Mouse (Mus musculus) gastrocnemius, postnatal 14 days (tissue): ENCODE data around the gene Zbtb20. TPM values are rescaled to one million over a fixed set of nuclear protein-coding genes. Genes with fewer than 3 reads are reported as not detected.

Source experiments
- DNase-seq: peaks from one replicate; pipeline ENCODE4 v3.0.0; 2021; ENCODE audit warnings: mixed read lengths
- intact Hi-C: fragments of 180-260 bp; cut with DNase I; formaldehyde crosslinking; loops from one replicate; pipeline ENCODE4 v1.15.1; 2025; ENCODE audit warnings: low total_unique reads
- total RNA-seq, 2 experiments: library from RNA; stranded (reverse); gene quantifications; 2 replicates each; pipeline ENCODE4 v1.2.3; 2021

The Zbtb20 gene
- total RNA-seq, 2 experiments from 2014 or later = 103 to 113 TPM

- DNase-seq = no peak
- intact Hi-C loops = no loop called here
These were observed 770.2 kb downstream of the Zbtb20 start for GRCm38 (mm10) chr16:43645879-43646278.

- no peak for DNase-seq
- intact Hi-C loops = no loop called here
These were observed 771.3 kb downstream of the Zbtb20 start for GRCm38 (mm10) chr16:43646943-43647342.

GRCm38 (mm10) chr16:43647641-43648040, 772.0 kb downstream of the Zbtb20 start:
- intact Hi-C loops = no loop called here
- DNase-seq = no peak

DNA sequence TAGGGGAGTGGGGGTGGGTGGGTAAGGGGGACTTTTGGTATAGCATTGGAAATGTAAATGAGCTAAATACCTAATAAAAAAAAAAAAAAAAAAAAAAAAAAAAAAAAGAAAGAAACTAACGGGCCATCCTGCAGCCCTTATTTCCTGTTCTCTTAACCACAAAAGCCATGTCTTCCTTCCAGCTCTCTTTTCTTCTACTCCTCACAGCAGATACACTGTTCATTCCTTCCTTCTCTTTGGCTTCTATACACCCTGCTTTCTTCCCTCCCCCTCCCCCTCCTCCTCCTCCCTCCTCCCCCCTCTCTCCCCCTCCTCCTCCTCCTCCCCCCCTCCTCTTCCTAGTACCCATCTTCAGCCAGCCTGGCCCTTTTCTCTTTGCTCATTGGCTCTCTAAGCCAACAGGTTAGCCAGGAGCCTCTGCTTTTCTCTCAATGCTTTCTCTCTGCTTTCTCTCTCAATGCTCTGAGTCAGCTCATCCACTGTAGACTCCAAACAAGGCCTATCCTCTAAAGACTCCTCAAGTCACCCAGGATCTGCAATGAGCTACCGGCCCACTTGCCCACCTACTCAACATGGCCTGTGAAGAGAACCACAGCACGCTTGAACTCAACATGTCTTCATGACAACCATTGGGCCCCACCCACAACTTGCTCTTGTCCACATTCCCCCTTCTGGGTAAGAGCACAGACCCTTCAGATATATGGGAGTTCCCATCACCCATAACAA, 774.8 kb downstream of the Zbtb20 start:
- DNase-seq = no peak
- intact Hi-C loops = no loop called here

- DNase-seq = no peak
- intact Hi-C loops = no loop called here
These were observed 777.6 kb downstream of the Zbtb20 start for GRCm38 (mm10) chr16:43653288-43653687.

GRCm38 (mm10) chr16:43654269-43654668, 778.6 kb downstream of the Zbtb20 start:
- intact Hi-C loops = no loop called here
- no peak for DNase-seq

- intact Hi-C loops = no loop called here
- DNase-seq = no peak
These were observed 779.6 kb downstream of the Zbtb20 start for GRCm38 (mm10) chr16:43655183-43655787.

DNA sequence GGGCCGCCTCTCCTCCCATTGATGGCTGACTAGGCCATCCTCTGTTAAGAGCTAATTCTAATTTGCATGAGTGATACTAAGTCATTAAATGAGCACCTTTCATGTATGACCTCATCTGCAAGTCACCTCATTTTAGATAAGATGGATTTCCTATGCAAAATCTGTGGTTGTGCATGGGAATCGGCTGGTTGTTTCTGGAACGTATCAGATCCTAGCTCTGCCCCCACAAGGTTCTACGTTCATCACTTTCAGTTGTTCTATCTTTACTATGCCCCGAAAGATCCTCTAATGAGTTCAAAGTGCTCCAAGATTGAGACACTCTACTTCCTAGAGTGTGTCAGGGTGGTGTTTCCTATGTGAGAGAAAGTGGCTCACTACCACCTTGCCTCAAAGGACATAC, 785.9 kb downstream of the Zbtb20 start:
- intact Hi-C loops = no loop called here

GRCm38 (mm10) chr16:43662124-43663004, 786.7 kb downstream of the Zbtb20 start:
- intact Hi-C loops = no loop called here

More for the DNA sequence above, 785.9 kb downstream of the Zbtb20 start:
- DNase-seq = no peak

GRCm38 (mm10) chr16:43663978-43664579, 788.4 kb downstream of the Zbtb20 start, which contains the start of gene Tigit:
TSS of gene Tigit (minus strand) at chr16:43664146.
- intact Hi-C loops = no loop called here
- DNase-seq = no peak

More at GRCm38 (mm10) chr16:43662124-43663004, 786.7 kb downstream of the Zbtb20 start:
- no peak for DNase-seq

GRCm38 (mm10) chr16:43664861-43665260, 789.2 kb downstream of the Zbtb20 start:
- intact Hi-C loops = no loop called here
- DNase-seq = no peak

DNA sequence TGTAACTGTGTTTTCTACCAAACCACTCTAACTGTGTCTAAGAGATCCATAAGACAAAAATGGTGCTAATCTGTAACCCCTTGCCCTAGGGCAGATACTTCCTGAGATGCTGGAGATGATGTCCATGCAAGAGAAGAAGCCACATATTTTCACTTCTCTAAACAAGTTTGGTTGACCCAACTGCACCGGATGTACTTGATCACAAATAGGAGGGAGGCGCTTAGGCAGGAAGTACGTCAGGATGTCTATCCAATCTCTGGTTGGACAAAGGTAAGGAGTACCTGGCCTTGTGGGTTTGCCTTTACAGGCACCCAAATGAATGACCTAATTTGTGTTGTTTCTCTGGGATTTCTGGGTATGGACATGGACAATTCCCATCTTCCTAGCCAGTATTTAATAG, 792.6 kb downstream of the Zbtb20 start:
- intact Hi-C loops = no loop called here
- DNase-seq = no peak

DNA sequence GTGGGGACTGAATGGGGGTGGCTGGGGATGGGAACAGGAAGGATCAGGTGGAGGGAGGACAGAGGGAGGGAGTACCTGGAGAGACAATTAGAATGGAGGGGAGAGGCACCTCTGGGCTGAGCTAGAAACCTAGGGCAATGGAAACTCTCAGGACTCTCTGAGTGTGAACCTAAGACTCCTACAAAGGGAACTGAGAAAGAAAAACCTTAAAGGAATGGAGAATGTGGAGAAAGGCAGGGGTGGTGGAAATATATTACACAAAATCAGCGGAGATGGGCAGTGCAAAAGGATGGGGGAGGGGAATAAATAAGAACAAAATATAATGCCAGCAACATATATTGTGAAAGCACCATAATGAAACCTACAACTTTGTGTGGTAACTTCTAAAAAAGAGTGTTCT, 796.3 kb downstream of the Zbtb20 start:
- intact Hi-C loops = no loop called here
- DNase-seq = no peak

DNA sequence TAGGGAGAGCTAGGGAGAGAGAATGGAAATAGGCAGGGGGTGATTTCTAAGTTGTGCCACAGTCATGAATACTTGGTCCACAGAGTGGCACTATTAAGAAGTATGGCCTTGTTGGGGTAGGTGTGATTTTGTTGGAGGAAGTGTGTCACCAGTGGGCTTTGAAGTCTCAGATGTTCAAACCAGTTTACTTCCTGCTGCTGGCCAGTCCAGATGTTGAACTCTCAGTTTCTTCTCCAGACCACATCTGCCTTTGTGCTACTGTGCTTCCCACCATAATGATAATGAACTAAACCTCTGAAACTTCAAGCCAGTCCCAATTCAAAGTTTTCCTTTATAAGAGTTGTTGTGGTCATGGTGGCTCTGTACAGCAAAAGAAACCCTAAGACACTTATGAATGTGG, 797.0 kb downstream of the Zbtb20 start:
- no peak for DNase-seq
- intact Hi-C loops = no loop called here

DNA sequence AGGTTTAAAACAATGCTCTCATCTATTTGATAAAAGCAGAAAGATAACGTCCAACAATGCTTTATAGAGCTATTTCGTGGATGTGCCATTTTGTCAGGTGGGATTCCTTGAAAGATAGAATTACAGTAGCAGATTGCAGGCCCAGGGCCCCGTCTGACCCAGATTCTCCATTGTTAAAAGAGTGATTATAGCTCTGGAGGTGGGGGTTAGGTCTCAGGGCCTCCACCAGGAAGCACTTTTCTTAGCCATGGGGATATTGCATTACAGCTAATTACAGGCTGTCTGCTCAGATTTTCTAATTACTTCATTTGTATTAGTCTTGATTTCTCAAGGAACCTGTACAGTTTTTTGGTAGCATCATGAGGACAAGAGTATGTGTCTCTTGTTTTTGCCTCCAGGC, 798.7 kb downstream of the Zbtb20 start:
- no peak for DNase-seq
- intact Hi-C loops = no loop called here

DNA sequence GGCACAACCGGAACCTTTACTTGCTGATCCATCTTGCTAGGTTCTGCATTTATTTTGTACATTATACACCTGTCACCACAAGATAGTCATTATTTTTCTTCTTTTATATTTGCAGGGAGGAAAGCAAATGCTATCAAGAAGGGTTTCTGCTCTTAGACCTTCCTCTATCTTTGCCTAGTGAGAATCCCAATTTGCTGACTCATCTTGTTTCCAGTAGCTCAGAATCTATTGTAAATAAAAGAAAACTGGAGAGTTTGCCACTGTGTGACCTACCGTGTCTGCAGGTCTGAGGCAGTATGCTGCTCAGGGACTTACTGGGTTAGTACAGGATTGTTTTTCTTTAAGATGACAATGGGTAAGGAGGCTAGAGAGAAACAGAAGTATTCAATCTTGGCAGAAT, 812.3 kb downstream of the Zbtb20 start:
- intact Hi-C loops = no loop called here
- no peak for DNase-seq

GRCm38 (mm10) chr16:43690211-43690690, 814.6 kb downstream of the Zbtb20 start:
- no peak for DNase-seq
- intact Hi-C loops = no loop called here

GRCm38 (mm10) chr16:43690912-43691311, 815.2 kb downstream of the Zbtb20 start:
- intact Hi-C loops = no loop called here
- no peak for DNase-seq

DNA sequence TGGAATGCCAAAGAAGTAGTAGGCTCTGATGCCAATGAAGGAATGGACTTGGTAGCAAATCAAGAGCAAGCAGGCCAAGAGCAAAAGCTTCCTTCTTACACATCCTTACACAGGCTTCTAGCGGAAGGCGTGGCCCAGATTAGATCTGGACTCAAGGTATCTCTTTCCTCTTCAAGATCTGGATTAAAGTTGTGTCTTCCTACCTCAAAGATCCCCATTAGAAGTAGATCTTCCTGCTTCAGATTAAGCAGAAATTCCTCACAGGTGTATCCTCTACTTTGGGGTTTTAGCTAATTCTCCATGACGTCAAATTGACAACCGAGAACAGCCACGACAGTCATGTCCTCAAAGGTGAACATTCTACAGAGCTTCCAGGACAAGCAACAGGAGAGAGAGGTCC, 816.1 kb downstream of the Zbtb20 start:
- no peak for DNase-seq
- intact Hi-C loops = no loop called here
